Mouse (Mus musculus): Measurements from ENCODE around the gene Prkar2a.

DNA sequence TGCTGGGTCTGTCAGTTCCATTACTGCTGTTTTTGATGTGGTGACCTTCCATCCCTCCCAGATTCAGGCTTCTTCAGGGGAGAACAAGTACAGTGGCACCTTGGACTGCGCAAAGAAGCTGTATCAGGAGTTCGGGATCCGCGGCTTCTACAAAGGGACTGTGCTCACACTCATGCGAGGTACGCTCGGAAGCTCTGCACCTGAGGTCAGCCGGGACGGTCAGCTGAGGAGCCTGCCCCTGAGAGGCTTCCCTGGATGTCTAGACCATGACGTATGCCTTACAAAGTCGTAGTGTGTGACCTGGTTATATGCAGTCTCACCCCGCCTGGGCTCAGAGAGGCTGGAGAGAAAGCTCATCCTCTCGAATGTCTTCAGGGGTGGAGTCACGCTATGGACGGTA is 9.1 kb upstream of the Prkar2a start:
- TF ChIP-seq CTCF (IDR thresholded peaks at IDR 0.05; ENCODE audit: borderline replicate concordance, insufficient read depth, low read depth, low read length) (no peak), POLR2A (IDR thresholded peaks at IDR 0.05; ENCODE audit: borderline replicate concordance, insufficient read depth, low read length) (no peak)
